Mouse (Mus musculus): ENCODE results near the gene N4bp1. TPM values are rescaled to one million over a fixed set of nuclear protein-coding genes. Genes with fewer than 3 reads are reported as not detected.

N4bp1 gene
- polyA plus RNA-seq, 1 experiment from 2014 or later = 10.8 TPM

DNA sequence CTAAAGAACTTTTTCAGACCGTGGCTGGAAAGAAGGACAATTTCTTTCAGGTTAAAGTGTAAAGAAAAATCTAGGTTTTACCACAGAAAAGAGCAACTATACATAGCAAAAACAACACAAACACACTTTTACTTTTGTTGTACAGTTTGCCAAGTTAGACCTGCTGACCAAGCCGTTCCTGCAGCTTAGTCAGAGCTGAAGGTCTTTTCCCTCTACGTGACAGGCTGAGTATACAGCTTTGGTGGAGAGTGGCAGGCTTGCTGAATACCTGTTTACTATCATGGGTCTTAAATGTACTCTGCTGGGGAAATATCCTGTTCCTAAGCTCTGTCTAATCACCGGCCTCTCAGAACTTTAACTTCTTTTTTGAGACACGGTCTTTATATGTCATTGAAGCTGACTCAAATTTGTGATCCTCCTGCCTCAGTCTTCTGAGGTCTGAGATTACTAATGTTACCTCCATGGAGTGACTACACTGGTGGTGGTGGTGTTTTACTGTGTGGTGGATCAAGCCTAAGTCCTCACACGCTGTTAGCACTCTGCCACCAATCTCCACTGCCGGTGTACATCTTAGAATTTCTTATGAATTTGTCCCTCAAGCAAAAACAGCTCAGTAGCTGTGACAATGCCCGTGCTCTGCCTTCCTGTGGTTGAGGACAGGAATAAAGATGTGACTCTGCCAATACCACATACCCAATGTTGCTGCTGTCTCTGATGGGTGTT, 31.6 kb downstream of the N4bp1 start:
- H3K36me3 ChIP-seq (ENCODE audit: control insufficient read depth, insufficient read depth, low read length) = no peaks in the 10 kb centered on the region
- no peaks in the 10 kb centered on the region for H3K9me3 ChIP-seq (ENCODE audit: control insufficient read depth, low read length)
- no peaks in the 10 kb centered on the region for H3K27me3 ChIP-seq (ENCODE audit: control insufficient read depth, insufficient read depth, low read length)
- no peak overlapping the region for H3K27ac ChIP-seq (ENCODE audit: low read depth, low read length)
- no peak overlapping the region for H3K4me3 ChIP-seq (ENCODE audit: low read depth, low read length)
- H3K4me1 ChIP-seq (ENCODE audit: control insufficient read depth, insufficient read depth, low read length) = peaks cover 25% of the 10 kb centered on the region
- ATAC-seq (ENCODE audit: low FRiP score) (no peak), DNase-seq (ENCODE audit: low spot score, missing footprints) (peak; percentile 83)
- H3K9ac ChIP-seq (ENCODE audit: low read length) = no peak overlapping the region
- no peak overlapping the region for H3K4me2 ChIP-seq
- 90% methylated on average over 8 of the region's 8 CpGs for WGBS

DNA sequence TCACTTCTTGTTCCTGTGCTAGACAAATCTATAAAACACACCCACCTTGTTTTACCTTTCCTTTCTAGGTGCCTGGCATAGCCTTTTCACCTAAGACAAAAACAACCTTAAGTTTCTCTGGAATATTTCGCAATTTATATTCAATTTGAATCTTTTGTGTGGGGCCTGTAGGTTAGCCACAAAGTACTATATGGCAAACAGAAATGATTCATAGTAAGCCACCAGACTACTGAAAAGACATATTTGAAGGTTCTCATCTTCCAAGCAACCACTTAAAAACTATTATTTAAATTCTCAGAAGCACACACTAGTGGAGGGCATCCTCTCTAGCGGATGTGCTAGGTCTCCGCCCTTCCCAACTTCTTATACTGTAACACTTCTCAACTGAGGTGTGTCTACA, 32.6 kb downstream of the N4bp1 start:
- DNase-seq (ENCODE audit: low spot score, missing footprints) (peak; percentile 78), ATAC-seq (ENCODE audit: low FRiP score) (no peak)
- 93% methylated on average over 3 of the region's 3 CpGs for WGBS
- no peaks in the 10 kb centered on the region for H3K9me3 ChIP-seq (ENCODE audit: control insufficient read depth, low read length)
- no peak overlapping the region for H3K27ac ChIP-seq (ENCODE audit: low read depth, low read length)
- H3K27me3 ChIP-seq (ENCODE audit: control insufficient read depth, insufficient read depth, low read length) = no peaks in the 10 kb centered on the region
- no peak overlapping the region for H3K4me3 ChIP-seq (ENCODE audit: low read depth, low read length)
- H3K36me3 ChIP-seq (ENCODE audit: control insufficient read depth, insufficient read depth, low read length) = peaks cover 8% of the 10 kb centered on the region
- no peak overlapping the region for H3K4me2 ChIP-seq
- H3K4me1 ChIP-seq (ENCODE audit: control insufficient read depth, insufficient read depth, low read length) = peaks cover 25% of the 10 kb centered on the region
- H3K9ac ChIP-seq (ENCODE audit: low read length) = no peak overlapping the region

GRCm38 (mm10) chr8:86848876-86849275, 36.2 kb downstream of the N4bp1 start:
- peaks cover 8% of the 10 kb centered on the region for H3K36me3 ChIP-seq (ENCODE audit: control insufficient read depth, insufficient read depth, low read length)
- H3K9me3 ChIP-seq (ENCODE audit: control insufficient read depth, low read length) = no peaks in the 10 kb centered on the region
- ATAC-seq (ENCODE audit: low FRiP score) (no peak), DNase-seq (ENCODE audit: low spot score, missing footprints) (peak; percentile 64)
- WGBS = 88% methylated on average over 5 of the region's 5 CpGs
- H3K4me3 ChIP-seq (ENCODE audit: low read depth, low read length) = no peak overlapping the region
- H3K4me1 ChIP-seq (ENCODE audit: control insufficient read depth, insufficient read depth, low read length) = peaks cover 7% of the 10 kb centered on the region
- H3K27me3 ChIP-seq (ENCODE audit: control insufficient read depth, insufficient read depth, low read length) = no peaks in the 10 kb centered on the region
- no peak overlapping the region for H3K9ac ChIP-seq (ENCODE audit: low read length)
- H3K27ac ChIP-seq (ENCODE audit: low read depth, low read length) = no peak overlapping the region
- H3K4me2 ChIP-seq = no peak overlapping the region

DNA sequence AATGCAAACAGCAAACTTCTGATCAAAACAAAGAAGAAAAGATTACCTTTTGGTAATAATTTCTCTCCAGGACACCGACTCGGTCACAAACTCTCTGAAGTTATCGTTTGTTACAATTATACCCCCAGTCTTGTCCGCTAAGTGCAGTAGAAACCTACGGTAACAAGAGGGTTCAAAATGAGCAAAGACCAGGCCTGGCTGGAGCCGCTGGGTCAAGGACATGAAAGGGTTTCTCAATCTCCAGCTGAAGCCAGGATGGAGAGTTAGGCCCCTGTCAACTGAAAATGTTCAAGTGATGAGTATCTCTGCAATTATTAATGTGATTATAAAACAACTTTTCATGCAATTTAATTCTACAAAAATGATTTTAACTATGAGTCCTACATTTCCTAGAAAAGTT, 36.7 kb downstream of the N4bp1 start:
- Histone ChIP-seq H3K4me3 (ENCODE audit: low read depth, low read length) (no peak overlapping the region), H3K27me3 (ENCODE audit: control insufficient read depth, insufficient read depth, low read length) (no peaks in the 10 kb centered on the region), H3K4me1 (ENCODE audit: control insufficient read depth, insufficient read depth, low read length) (peaks cover 7% of the 10 kb centered on the region), H3K9ac (ENCODE audit: low read length) (no peak overlapping the region), H3K27ac (ENCODE audit: low read depth, low read length) (no peak overlapping the region), H3K9me3 (ENCODE audit: control insufficient read depth, low read length) (no peaks in the 10 kb centered on the region), H3K4me2 (no peak overlapping the region), H3K36me3 (ENCODE audit: control insufficient read depth, insufficient read depth, low read length) (peaks cover 8% of the 10 kb centered on the region)
- WGBS = 92% methylated on average over 6 of the region's 6 CpGs
- no peak for ATAC-seq (ENCODE audit: low FRiP score)
- no peak for DNase-seq (ENCODE audit: low spot score, missing footprints)

DNA sequence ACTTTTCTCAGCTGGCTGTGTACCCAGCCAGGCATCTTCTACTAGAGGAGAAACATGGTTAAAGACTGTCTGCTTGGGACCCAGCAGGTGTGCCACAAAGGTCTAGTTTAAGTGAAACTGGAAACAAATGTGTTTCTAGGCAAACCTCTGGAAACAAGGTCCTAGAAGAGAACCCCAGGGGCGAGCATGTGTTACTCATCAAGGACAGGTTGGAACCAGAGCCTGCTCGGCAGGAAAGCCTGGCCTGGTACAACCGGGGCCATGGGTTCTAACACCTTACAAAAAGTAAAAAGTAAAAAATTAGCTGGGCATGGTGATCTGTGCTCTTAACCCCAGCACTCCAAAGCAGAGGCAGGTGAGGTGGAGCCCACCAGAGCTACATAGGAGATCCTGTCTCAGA, 38.0 kb downstream of the N4bp1 start:
- no peak overlapping the region for H3K4me3 ChIP-seq (ENCODE audit: low read depth, low read length)
- DNase-seq (ENCODE audit: low spot score, missing footprints) (peak; percentile 54), ATAC-seq (ENCODE audit: low FRiP score) (no peak)
- 82% methylated on average over 3 of the region's 3 CpGs for WGBS
- H3K4me2 ChIP-seq = no peak overlapping the region
- no peaks in the 10 kb centered on the region for H3K27me3 ChIP-seq (ENCODE audit: control insufficient read depth, insufficient read depth, low read length)
- H3K9ac ChIP-seq (ENCODE audit: low read length) = no peak overlapping the region
- H3K27ac ChIP-seq (ENCODE audit: low read depth, low read length) = no peak overlapping the region
- no peaks in the 10 kb centered on the region for H3K9me3 ChIP-seq (ENCODE audit: control insufficient read depth, low read length)
- peaks cover 1% of the 10 kb centered on the region for H3K4me1 ChIP-seq (ENCODE audit: control insufficient read depth, insufficient read depth, low read length)
- H3K36me3 ChIP-seq (ENCODE audit: control insufficient read depth, insufficient read depth, low read length) = peaks cover 8% of the 10 kb centered on the region

- no peaks in the 10 kb centered on the region for H3K4me1 ChIP-seq (ENCODE audit: control insufficient read depth, insufficient read depth, low read length)
- ATAC-seq (ENCODE audit: low FRiP score) (no peak), DNase-seq (ENCODE audit: low spot score, missing footprints) (peak; percentile 2)
- H3K27ac ChIP-seq (ENCODE audit: low read depth, low read length) = no peak overlapping the region
- H3K4me2 ChIP-seq = no peak overlapping the region
- WGBS = 94% methylated on average over 5 of the region's 5 CpGs
- no peak overlapping the region for H3K9ac ChIP-seq (ENCODE audit: low read length)
- H3K36me3 ChIP-seq (ENCODE audit: control insufficient read depth, insufficient read depth, low read length) = peaks cover 8% of the 10 kb centered on the region
- no peaks in the 10 kb centered on the region for H3K9me3 ChIP-seq (ENCODE audit: control insufficient read depth, low read length)
- H3K4me3 ChIP-seq (ENCODE audit: low read depth, low read length) = no peak overlapping the region
- H3K27me3 ChIP-seq (ENCODE audit: control insufficient read depth, insufficient read depth, low read length) = no peaks in the 10 kb centered on the region
Observed at GRCm38 (mm10) chr8:86845875-86846274, 39.2 kb downstream of the N4bp1 start.

DNA sequence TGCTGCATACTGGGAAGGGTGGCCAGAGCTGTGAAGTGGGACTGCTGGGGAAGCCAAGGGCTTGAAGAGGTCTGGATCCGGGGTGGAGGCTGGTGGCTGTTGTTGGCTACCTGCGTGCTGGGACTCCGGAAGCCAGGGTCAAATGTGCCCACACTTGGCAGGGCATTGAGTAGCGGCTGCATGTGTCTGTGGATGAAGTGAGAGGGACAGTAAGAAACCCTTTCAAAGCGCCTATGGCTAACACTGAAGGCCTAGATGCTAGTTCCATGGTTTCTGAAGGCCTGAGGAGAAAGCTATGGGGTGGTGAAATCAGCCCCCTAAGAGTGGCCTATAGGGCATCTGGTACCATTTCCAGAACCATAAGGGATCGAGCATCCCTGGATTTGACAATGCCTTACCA, 40.2 kb downstream of the N4bp1 start:
- Histone ChIP-seq H3K9ac (ENCODE audit: low read length) (no peak overlapping the region), H3K4me1 (ENCODE audit: control insufficient read depth, insufficient read depth, low read length) (no peaks in the 10 kb centered on the region), H3K27me3 (ENCODE audit: control insufficient read depth, insufficient read depth, low read length) (no peaks in the 10 kb centered on the region), H3K9me3 (ENCODE audit: control insufficient read depth, low read length) (no peaks in the 10 kb centered on the region), H3K4me3 (ENCODE audit: low read depth, low read length) (no peak overlapping the region), H3K36me3 (ENCODE audit: control insufficient read depth, insufficient read depth, low read length) (peaks cover 8% of the 10 kb centered on the region), H3K27ac (ENCODE audit: low read depth, low read length) (no peak overlapping the region), H3K4me2 (no peak overlapping the region)
- 94% methylated on average over 6 of the region's 6 CpGs for WGBS
- ATAC-seq (ENCODE audit: low FRiP score) (no peak), DNase-seq (ENCODE audit: low spot score, missing footprints) (peak; percentile 60)

GRCm38 (mm10) chr8:86843896-86844295, 41.2 kb downstream of the N4bp1 start:
- H3K36me3 ChIP-seq (ENCODE audit: control insufficient read depth, insufficient read depth, low read length) = peaks cover 8% of the 10 kb centered on the region
- whole genome bisulfite sequencing = 68% methylated on average over 8 of the region's 8 CpGs
- no peaks in the 10 kb centered on the region for H3K27me3 ChIP-seq (ENCODE audit: control insufficient read depth, insufficient read depth, low read length)
- H3K9ac ChIP-seq (ENCODE audit: low read length) = no peak overlapping the region
- ATAC-seq (ENCODE audit: low FRiP score) (peak; percentile 67), DNase-seq (ENCODE audit: low spot score, missing footprints) (peak; percentile 88)
- no peak overlapping the region for H3K4me2 ChIP-seq
- no peaks in the 10 kb centered on the region for H3K4me1 ChIP-seq (ENCODE audit: control insufficient read depth, insufficient read depth, low read length)
- no peak overlapping the region for H3K4me3 ChIP-seq (ENCODE audit: low read depth, low read length)
- no peak overlapping the region for H3K27ac ChIP-seq (ENCODE audit: low read depth, low read length)
- no peaks in the 10 kb centered on the region for H3K9me3 ChIP-seq (ENCODE audit: control insufficient read depth, low read length)

GRCm38 (mm10) chr8:86841556-86842309, 43.3 kb downstream of the N4bp1 start:
- Histone ChIP-seq H3K4me3 (ENCODE audit: low read depth, low read length) (no peak overlapping the region), H3K36me3 (ENCODE audit: control insufficient read depth, insufficient read depth, low read length) (no peaks in the 10 kb centered on the region; the same call in 1 of the 2 replicates), H3K4me2 (no peak overlapping the region), H3K27me3 (ENCODE audit: control insufficient read depth, insufficient read depth, low read length) (no peaks in the 10 kb centered on the region), H3K9ac (ENCODE audit: low read length) (no peak overlapping the region), H3K4me1 (ENCODE audit: control insufficient read depth, insufficient read depth, low read length) (no peaks in the 10 kb centered on the region), H3K9me3 (ENCODE audit: control insufficient read depth, low read length) (no peaks in the 10 kb centered on the region), H3K27ac (ENCODE audit: low read depth, low read length) (no peak overlapping the region)
- DNase-seq (ENCODE audit: low spot score, missing footprints) (peak; percentile 75), ATAC-seq (ENCODE audit: low FRiP score) (no peak)
- WGBS = 92% methylated on average over 8 of the region's 8 CpGs
